Mouse (Mus musculus) adrenal gland, postnatal 4 days (tissue): ENCODE measurements at regions not wholly inside any gene's neighbourhood (a gene's known extent, or its start where the extent isn't known, plus 50 kb on each side); places are given as distances from the start of the nearest gene placed in this dataset.
A peak's percentile ranks its signal among the peaks of the same experiment; 100 is the strongest.
"Not testable (repeated sequence)": the region's sequence is repeated elsewhere in the genome, so short reads cannot be mapped to it uniquely, and the experiment has no call there.

Source experiments
- DNase-seq, 2 experiments: peaks; one replicate each; pipeline ENCODE4 v3.0.0; 2021 to 2022; ENCODE audit warnings: low spot score in 2 of 2, mixed read lengths in 2 of 2

DNA sequence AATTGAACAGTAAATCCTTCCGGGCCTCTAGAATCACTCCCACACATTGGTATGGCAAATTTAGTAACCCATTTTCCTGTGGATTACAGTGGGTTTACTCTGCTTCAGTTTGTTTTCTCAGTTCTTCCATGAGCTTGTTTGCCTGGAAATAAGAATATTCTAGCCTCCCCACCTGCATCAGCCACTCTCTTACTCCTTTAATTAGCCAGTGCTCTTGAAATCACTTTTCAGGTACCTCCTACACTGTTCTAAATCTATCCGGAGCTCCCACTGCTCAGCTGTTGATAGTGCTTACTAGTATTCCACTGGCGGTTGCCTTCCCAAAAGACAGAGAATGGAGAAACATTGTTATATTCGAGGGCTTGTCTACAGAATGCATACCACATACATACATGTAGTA, 167.1 kb downstream of the Htr7 start:
- no peak for DNase-seq

DNA sequence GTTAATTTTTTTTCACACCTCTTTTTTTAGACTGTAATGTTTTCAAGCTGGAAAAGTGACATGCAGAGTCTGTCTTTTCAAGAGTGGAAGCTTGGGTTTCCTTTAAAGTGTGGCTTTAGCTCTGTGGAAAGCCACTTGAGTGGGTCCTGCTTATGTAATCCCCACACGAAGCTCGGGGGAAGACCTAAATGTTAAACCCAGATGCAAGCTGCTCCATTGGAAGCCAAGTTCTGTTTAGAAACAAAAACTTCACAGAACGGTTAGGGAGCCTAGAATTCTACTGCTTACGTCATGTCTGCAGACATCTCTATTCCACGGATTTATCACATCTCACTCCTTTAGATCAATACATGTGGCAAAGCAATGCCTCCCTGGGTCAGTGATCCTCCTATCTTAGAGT, 171.0 kb downstream of the Htr7 start:
- no peak for DNase-seq

DNA sequence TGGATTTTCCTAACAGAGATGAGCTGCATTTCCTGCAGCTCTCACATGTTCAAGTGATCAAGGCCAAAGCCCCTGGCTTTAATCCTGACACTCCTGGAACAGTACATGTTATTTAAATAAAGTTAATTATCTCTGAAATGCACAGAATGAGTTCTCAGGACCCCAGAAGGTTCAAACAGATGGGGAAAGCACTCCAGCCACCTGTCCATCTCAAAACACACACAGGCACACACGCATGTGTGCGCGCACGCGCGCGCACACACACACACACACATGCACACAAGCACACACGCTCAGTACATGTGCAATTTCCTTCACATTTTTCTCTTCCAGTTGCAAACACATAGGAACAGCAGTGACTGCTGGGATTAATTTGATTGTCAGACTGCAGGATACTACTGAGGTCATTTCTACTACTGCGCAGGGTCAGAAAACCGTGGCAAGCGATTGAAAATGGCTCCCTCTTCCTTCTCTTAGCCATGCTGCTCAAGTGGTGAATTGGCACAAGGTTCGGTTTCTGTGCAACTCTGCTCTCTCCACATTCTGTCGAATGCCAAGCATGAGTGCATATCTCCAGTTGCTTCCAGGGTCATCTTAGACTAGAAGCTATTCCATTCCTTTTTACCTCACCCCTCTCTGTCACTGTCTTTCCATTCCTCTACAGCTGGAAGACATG, 175.4 kb downstream of the Htr7 start:
- no peak for DNase-seq

DNA sequence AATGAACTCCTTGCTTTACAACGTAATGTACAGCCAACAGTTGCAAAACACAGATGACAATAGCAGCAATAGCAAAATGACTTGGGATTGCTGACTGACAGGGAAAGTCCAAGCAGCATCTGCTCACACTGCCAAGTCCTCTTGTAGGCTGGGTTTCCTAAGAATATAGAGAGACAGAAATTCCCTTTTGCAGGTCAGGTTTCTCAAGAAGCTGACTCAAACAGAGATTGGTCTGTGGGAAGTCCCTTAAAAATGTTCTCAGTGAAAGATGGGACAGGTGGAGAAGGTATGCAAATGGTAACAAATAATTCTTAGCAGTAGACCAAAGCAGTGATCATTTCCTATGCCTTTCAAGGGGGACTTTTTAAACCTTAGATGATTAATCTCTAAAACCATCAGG, 181.8 kb downstream of the Htr7 start:
- DNase-seq, result no peak

DNA sequence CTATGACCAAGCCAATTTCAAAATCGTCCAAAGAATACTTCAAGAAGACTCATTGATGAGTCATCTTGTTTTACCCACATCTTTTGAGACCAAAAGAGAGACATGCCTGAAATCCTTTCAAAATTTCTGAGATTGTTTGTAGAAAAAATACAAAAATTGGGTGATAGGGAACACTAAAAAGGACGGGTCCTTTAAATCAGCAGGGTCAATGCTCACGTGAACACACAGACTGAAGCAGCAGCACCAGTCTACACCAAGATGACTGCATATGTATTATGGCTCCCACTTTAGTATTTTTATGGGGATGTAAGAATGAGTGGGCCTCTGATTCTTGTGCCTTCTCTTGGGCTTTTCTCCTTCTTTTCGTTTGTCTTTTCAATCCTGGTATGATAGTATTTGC, 186.6 kb downstream of the Htr7 start:
- DNase-seq, result no peak

DNA sequence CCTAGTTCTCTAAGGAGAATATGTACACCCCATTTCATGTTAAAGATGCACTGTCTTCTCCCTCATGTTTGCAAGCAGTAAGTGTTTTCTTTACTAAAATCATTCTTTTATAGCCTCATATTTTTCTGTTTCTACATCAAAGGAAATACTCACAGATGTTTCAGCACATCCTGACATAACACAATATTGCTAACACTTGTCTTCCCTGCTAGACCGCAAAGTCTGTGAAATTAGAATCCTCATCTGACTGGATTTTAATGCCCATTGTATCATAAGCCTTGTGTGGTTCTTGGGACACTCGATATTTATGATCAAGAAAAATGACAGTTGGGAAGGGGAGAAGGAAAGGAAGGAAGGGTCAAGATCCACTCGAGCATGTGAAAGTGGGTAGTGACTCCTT, 188.8 kb downstream of the Htr7 start:
- DNase-seq, result no peak

DNA sequence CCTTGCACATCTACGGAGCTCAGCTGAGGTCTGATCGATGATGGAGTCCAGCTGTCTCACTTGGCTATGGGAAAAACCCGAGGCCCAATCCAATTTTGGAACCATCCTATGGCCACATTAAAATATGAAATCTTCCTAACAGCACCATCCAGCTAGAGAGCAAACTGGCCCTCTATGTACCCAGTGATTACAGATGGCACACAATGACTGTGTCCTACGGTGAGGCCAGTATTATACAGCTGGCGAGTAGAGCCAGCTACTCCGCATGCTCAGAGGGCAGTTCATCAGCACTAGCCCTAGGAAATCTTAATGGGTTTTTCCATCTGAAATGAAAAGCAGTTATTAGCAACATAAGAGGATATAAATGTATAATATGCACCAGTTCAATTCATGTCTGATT, 194.3 kb downstream of the Htr7 start:
- DNase-seq, result no peak

DNA sequence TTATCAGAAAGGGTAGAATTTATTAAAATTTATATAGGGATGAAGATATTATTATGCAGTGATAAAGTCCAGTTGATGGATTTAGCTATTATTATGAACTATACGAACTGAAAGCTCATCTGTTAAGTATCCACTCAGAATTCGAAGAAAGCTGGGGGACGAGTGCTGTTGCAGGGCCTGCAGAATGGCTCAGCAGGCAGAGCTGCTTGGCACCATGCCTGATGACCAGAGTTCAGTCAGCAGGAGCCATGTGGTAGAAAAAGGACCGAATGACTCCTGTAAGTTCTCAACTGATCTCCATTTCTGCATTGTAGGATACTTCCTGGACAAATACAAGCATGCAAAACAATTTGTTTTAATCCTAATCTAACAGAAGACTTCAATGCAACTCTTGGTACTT, 195.9 kb downstream of the Htr7 start:
- DNase-seq, result no peak

DNA sequence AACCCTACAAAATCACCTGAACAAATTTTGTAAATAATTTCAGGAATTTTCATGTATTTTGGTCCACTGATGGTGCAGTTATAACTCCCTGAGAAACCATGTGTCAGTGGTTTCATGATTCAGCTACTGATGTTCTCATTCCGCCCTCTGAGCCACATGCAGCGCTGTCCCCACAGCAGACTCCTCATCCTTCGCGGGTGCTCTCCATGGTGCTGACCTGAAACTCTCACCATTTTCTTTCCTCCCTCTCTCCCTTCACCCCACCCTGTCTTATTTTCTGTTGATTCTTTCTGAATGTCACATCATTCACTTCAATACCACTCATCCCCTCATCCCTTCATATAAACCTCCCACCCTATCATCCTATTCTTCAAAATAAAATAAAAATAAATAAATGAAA, 224.3 kb downstream of the Htr7 start:
- peak in 1 of 2 experiments; percentile 2 for DNase-seq

DNA sequence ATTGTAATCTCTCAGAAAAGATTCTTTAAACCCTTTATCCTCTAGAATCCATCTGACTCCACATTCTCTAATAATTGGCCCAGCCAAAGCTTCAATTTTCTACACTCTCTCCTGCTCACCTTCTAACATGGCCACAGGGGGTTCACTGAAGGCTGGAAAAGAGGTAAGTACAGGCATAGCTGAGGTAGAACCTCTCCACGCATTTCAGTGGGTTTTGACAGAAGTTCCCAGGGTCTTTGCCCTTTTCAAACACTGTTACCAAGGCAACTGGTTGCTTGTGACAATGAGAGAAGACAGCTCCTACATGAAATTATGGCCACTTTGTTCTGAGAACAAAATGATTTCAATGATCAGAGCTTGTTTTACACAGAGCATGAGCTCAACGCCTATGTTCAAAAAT, 231.2 kb downstream of the Htr7 start:
- DNase-seq, result no peak

DNA sequence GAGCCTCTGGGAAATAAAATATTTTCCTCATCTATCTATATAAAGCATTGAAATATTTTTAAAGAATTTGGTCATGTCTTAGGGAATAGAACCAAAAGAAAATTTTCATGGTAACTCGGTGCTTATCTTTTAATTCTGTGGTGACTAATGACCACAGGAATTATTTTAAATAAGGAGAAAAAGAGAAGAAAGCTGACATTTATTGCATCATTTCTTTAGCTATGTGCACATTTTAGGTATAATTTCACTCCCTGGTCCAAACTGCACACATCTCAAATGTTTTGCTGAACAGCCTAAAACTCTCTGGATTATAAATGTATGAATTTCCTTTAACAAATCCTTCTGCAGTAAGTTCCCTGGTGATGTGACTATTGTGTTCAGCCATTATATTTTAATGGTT, 237.7 kb downstream of the Htr7 start:
- no peak for DNase-seq

DNA sequence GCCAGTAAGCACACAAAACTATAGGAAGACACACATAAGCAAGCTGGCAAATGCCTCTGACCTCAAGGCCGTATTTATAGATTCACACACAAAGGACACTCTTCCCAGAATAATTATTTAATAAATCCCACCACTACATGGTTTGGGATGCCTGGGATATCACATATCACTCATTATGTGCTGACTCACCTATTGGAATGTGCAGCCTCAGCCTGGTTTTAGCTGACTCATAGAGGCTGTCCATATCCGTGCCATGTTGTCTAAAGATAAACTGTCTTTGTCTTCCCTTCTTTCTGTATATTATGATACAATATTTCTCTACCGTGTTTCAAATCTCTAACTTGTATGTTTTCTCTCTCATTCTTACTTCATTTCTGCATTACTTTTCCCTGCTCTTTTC, 262.6 kb downstream of the Htr7 start:
- no peak for DNase-seq

DNA sequence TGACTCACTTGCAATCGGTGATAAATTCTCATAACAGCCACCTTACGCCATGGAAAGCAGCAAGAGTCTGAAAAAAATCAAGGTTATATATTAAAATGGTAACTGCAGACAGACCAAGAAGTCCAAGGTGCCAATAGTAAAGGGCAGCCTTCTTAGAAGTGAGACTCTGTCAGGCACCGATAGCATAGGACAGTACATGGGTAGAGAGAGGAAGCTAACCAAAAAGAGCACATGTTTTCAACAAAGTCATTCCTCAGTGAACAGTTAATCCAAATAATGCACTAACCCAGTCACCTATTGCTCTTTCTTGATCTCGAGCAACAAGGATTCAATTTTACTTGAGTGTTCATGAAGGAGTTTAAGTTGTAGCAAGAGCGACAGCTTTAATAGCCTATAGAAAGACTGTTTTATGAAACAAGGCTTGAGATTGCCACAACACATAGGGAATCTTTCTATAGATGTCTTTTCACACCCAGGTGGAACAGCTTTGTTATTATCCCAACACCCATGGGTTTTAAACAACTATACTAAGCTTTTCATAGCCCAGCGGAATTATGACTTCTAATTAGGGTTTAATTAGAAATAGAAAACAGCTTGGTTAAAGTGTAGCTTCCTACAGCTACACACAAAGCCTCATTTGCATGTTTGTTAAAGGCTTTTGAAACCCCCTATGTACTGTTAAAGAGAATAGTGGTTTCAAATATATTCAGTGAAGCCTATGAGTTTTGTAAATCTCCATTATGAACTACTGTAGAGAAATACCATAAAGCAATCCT, 269.9 kb downstream of the Htr7 start:
- no peak for DNase-seq

DNA sequence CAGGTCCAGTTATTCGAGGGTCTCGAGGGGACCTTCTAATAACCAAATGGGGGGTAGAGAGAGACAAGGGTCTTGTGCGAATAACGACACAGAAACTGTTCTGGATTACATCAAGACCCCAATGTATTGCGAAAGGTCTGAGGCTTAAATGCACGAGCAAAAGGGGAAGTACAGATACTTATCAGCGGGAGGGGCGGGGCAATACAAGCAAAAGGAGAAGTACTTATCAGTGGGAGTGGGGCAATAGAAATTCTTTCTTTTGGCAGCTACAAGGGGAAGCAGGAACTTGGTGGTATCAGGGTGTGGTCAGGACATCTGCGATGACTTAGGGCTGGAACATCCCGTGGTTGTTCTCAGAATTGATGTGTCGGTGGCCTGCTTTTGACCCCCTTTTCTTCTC, 295.6 kb downstream of the Htr7 start:
- not testable (repeated sequence) for DNase-seq

DNA sequence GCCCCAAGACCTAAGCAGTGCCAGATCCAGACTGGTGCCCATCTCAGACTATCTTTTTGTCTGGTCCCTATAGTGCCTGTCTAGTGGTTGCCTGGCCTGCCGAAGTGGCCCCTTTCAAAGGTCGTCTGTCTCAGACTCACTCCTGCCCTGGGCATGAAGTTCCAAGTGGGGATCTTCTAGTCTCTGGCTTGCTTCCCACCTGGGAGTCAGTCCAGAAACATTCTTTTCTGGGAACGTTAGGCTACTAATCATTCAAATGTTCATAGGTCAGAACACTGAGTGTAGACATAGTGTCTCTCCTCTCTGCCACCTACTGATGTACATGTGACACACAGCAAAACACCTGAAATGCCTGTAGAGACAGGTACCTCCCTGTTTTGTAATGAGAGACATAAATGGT, 297.6 kb downstream of the Htr7 start:
- no peak for DNase-seq

DNA sequence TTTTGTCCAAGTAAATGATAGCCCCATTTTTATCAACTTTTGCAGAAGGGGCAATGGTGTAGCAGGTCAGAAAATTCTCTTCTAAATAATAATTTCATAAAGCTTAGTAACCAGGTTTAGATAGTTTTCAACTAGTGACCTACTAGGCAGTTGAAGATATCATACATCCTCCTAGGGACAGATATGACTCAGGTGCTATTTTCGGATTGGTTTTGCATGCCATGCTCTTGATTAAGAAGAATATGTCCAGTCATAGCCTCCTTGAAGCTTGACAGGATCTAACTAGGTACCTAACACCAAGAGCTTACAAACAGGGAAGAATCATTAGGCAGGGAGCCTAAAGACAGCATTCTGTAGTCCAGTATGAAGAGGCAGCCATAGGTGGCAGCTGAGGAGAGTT, 301.8 kb downstream of the Htr7 start:
- no peak for DNase-seq

DNA sequence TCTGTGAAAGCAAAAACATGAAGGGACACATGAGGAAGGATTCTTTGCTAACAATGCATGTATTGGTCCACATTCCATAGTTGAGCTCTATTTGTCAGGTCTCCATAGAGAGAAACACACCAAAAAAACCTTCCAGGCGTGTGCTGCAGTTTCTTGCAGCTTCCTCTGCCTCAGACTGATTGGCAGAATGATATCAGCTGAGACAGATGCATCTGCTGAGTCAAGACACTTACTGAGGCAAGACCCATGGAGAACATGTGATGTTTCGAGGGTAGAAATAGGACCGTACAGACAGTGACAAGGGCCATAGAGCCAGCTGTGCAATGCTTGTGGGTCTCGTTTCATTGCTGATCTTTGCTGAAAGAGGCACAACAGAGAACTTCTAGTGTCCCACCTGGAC, 321.6 kb downstream of the Htr7 start:
- no peak for DNase-seq

DNA sequence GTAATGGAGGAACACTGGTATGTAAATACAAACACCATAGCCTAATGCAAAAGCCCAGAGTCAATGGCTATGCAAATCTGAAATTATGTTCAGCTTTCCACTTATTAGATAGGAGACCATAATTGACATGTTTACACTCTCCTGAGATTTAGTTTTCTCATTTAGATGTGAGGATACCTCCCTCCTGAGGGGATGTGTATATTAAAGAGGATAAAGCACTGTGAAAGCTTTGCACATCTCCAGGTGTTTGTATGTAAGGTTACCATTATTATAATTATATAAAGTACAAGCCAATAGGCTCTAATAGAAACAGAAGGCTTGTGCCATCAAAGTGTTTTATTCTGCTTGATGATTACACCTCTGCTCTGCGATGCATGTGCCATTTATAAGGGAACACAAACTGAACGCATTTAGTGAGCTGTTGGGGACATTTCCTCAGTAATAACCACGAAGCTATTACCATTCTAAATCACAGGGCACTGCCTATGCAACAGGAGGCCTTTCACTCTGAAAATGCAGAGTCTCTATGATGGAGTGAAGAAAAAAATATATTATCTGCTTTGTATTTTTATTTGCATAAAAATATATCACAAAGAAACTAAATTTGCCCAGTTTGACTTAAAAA, 328.8 kb downstream of the Htr7 start:
- no peak for DNase-seq
